Mouse (Mus musculus): Measurements from ENCODE around the gene Dcaf8.

The Dcaf8 gene

GRCm38 (mm10) chr1:172194435-172194834, 46.6 kb downstream of the Dcaf8 start:
- no peak for DNase-seq (ENCODE audit: low read depth, low spot score)

- DNase-seq (ENCODE audit: low read depth, low spot score), result no peak
Observed at GRCm38 (mm10) chr1:172197146-172197545, 49.3 kb downstream of the Dcaf8 start.

GRCm38 (mm10) chr1:172197851-172198250, 50.0 kb downstream of the Dcaf8 start:
- DNase-seq (ENCODE audit: low read depth, low spot score), result no peak

GRCm38 (mm10) chr1:172198316-172198715, 50.4 kb downstream of the Dcaf8 start:
- no peak for DNase-seq (ENCODE audit: low read depth, low spot score)

- no peak for DNase-seq (ENCODE audit: low read depth, low spot score)
Observed at GRCm38 (mm10) chr1:172198996-172199395, 51.1 kb downstream of the Dcaf8 start.

GRCm38 (mm10) chr1:172200161-172200560, 52.3 kb downstream of the Dcaf8 start:
- no peak for DNase-seq (ENCODE audit: low read depth, low spot score)

- no peak for DNase-seq (ENCODE audit: low read depth, low spot score)
Observed at GRCm38 (mm10) chr1:172200871-172201447, 53.1 kb downstream of the Dcaf8 start.

GRCm38 (mm10) chr1:172201967-172202880, 54.3 kb downstream of the Dcaf8 start:
- no peak for DNase-seq (ENCODE audit: low read depth, low spot score)

- no peak for DNase-seq (ENCODE audit: low read depth, low spot score)
Observed at GRCm38 (mm10) chr1:172202894-172203522, 55.1 kb downstream of the Dcaf8 start.

GRCm38 (mm10) chr1:172203566-172203965, 55.7 kb downstream of the Dcaf8 start:
- no peak for DNase-seq (ENCODE audit: low read depth, low spot score)

- DNase-seq (ENCODE audit: low read depth, low spot score), result no peak
Observed at GRCm38 (mm10) chr1:172204033-172204813, 56.3 kb downstream of the Dcaf8 start.

- DNase-seq (ENCODE audit: low read depth, low spot score), result no peak
Observed at GRCm38 (mm10) chr1:172204814-172205740, 57.2 kb downstream of the Dcaf8 start.

- DNase-seq (ENCODE audit: low read depth, low spot score), result peak; percentile 53
Observed at GRCm38 (mm10) chr1:172205741-172206087, 57.8 kb downstream of the Dcaf8 start.

GRCm38 (mm10) chr1:172206141-172206917, 58.4 kb downstream of the Dcaf8 start, which contains the start of gene Pea15a:
Gene Pea15a (minus strand): TSS chr1:172206804.
- DNase-seq (ENCODE audit: low read depth, low spot score), result peak; percentile 81

GRCm38 (mm10) chr1:172207111-172207584, 59.3 kb downstream of the Dcaf8 start:
- no peak for DNase-seq (ENCODE audit: low read depth, low spot score)

GRCm38 (mm10) chr1:172212776-172213175, 64.9 kb downstream of the Dcaf8 start:
- no peak for DNase-seq (ENCODE audit: low read depth, low spot score)

GRCm38 (mm10) chr1:172213771-172214170, 65.9 kb downstream of the Dcaf8 start:
- DNase-seq (ENCODE audit: low read depth, low spot score), result no peak

GRCm38 (mm10) chr1:172214748-172215147, 66.9 kb downstream of the Dcaf8 start:
- no peak for DNase-seq (ENCODE audit: low read depth, low spot score)

GRCm38 (mm10) chr1:172217148-172217547, 69.3 kb downstream of the Dcaf8 start:
- peak; percentile 94 for DNase-seq (ENCODE audit: low read depth, low spot score)
